Mouse (Mus musculus): ENCODE data around the gene Kctd20. TPM values are rescaled to one million over a fixed set of nuclear protein-coding genes. Genes with fewer than 3 reads are reported as not detected.

The Kctd20 gene
- polyA plus RNA-seq, 1 experiment from 2014 or later = 99.9 TPM

DNA sequence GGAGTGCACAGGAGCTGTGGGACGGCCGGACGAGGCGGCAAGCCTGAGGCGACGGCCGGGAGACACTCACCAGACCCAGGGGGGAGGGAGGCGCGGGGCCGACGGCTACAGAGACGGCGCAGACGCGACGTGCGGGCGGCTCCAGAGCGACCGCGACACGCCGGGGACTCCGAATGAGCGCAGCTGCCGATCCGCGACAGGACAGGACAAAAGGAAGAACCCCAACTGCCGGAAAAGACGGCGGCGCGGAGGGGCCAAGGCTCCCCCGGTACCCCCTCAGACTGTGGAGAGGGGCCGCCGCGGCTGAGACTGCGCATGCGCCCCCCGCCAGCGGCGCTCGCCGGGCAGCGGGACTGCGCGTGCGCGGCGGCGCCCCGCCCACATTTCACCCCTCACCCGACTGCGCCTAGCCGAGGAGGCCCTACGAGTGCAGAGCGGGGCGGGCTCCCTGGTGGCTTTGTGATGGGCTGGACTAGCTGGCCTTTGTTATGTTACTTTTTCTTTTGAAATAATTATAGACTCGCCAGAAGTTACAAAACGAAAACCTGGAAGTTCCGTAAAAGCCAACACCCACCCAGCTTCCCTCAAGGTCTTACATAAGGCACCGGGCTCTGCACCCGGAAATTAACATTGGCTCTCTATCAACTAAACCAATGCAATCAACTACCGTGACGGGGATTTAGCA lies 56.0 kb downstream of the Kctd20 start, which contains the start of gene Stk38:
Gene Stk38 (minus strand): TSS at position 355 of the 685 bp plus-strand sequence.
- under 1% methylated on average over 65 of the region's 65 CpGs for WGBS
- ATAC-seq (ENCODE audit: insufficient number of reproducible peaks, insufficient read depth, low FRiP score, low TSS enrichment, low read depth) = peak; percentile 90

GRCm38 (mm10) chr17:29008326-29008650 lies 56.5 kb downstream of the Kctd20 start:
- Histone ChIP-seq H3K4me1 (peaks cover 31% of the 10 kb centered on the region), H3K9ac (peak overlapping the region; percentile 92), H3K27me3 (no peaks in the 10 kb centered on the region), H3K4me2 (peak overlapping the region; percentile 79), H3K36me3 (0 out of 2 replicates have a peak, but pooled peaks cover 5% of the 10 kb centered on the region), H3K9me3 (no peaks in the 10 kb centered on the region), H3K4me3 (peak overlapping the region; percentile 79), H3K27ac (peak overlapping the region; percentile 92)
- no peak for ATAC-seq (ENCODE audit: insufficient number of reproducible peaks, insufficient read depth, low FRiP score, low TSS enrichment, low read depth)
- 13% methylated on average over 8 of the region's 8 CpGs for WGBS

More for the DNA sequence above, 56.0 kb downstream of the Kctd20 start, which contains the start of gene Stk38:
- Histone ChIP-seq H3K36me3 (peaks cover 5% of the 10 kb centered on the region; the same call in 1 of the 2 replicates), H3K27ac (peak within 1 kb of the TSS; percentile 92), H3K4me3 (peak within 1 kb of the TSS; percentile 79), H3K27me3 (no peaks in the 10 kb centered on the region), H3K9me3 (no peaks in the 10 kb centered on the region), H3K4me2 (peak within 1 kb of the TSS; percentile 79), H3K4me1 (peaks cover 30% of the 10 kb centered on the region), H3K9ac (peak within 1 kb of the TSS; percentile 92)

- no peak overlapping the region for H3K27ac ChIP-seq
- no peaks in the 10 kb centered on the region for H3K9me3 ChIP-seq
- H3K4me3 ChIP-seq = no peak overlapping the region
- H3K4me1 ChIP-seq = peaks cover 32% of the 10 kb centered on the region
- no peaks in the 10 kb centered on the region for H3K27me3 ChIP-seq
- WGBS = 86% methylated on average over 4 of the region's 4 CpGs
- H3K4me2 ChIP-seq = no peak overlapping the region
- ATAC-seq (ENCODE audit: insufficient number of reproducible peaks, insufficient read depth, low FRiP score, low TSS enrichment, low read depth) = no peak
- 0 out of 2 replicates have a peak, but pooled peaks cover 5% of the 10 kb centered on the region for H3K36me3 ChIP-seq
- no peak overlapping the region for H3K9ac ChIP-seq
These were observed 57.4 kb downstream of the Kctd20 start for GRCm38 (mm10) chr17:29009181-29009580.

DNA sequence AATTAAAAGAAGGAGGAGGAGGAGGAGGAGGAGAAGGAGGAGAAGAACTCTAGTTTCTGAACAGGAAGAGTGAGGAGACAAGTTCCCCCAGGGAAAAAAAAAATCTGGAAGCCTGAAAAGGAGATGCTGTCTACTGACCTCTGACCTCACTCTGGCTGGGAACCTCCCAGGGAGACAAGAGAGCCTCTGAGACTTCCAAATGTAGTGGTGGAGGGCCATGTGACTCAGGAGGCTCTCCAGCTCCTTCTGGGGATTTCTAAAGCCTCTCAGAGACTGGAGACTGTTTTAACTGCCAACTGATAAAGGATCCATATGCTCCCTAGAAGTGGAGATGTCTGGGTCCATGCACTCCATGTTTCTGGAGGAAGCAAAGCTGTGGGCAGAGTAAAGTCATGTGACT lies 62.5 kb downstream of the Kctd20 start:
- no peak overlapping the region for H3K27ac ChIP-seq

GRCm38 (mm10) chr17:29015638-29016037 lies 63.9 kb downstream of the Kctd20 start:
- no peak overlapping the region for H3K9ac ChIP-seq
- 17% methylated on average over 2 of the region's 2 CpGs for WGBS
- H3K36me3 ChIP-seq = no peaks in the 10 kb centered on the region
- no peak overlapping the region for H3K4me2 ChIP-seq
- no peak overlapping the region for H3K4me3 ChIP-seq
- H3K27ac ChIP-seq = no peak overlapping the region
- peaks cover 27% of the 10 kb centered on the region; the same call in 1 of the 2 replicates for H3K4me1 ChIP-seq
- no peaks in the 10 kb centered on the region; the same call in 1 of the 2 replicates for H3K9me3 ChIP-seq
- no peak for ATAC-seq (ENCODE audit: insufficient number of reproducible peaks, insufficient read depth, low FRiP score, low TSS enrichment, low read depth)
- no peaks in the 10 kb centered on the region for H3K27me3 ChIP-seq

More for the DNA sequence above, 62.5 kb downstream of the Kctd20 start:
- no peaks in the 10 kb centered on the region for H3K36me3 ChIP-seq
- H3K9me3 ChIP-seq = no peaks in the 10 kb centered on the region; the same call in 1 of the 2 replicates
- no peaks in the 10 kb centered on the region for H3K27me3 ChIP-seq
- H3K4me2 ChIP-seq = no peak overlapping the region
- H3K4me1 ChIP-seq = peaks cover 19% of the 10 kb centered on the region; the same call in 1 of the 2 replicates
- H3K4me3 ChIP-seq = no peak overlapping the region
- H3K9ac ChIP-seq = no peak overlapping the region
- ATAC-seq (ENCODE audit: insufficient number of reproducible peaks, insufficient read depth, low FRiP score, low TSS enrichment, low read depth) = no peak

DNA sequence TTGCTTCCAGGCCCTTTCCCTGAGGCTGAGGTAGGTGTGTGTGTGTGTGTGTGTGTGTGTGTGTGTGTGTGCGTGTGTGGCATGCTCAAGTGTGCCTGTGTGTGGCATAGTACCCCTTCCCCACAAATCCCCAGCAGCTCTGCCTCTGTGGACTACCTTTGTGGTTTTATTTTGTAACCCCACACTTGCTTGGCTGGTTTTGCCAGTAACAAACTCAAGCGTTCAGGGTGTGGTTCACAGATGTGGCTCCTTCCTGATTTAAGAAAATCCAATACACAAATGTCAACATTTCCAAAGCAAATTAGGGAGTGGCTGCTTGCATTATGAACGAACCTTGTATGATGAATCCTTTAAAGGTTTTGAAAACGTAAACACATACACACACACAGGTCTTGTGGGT lies 65.0 kb downstream of the Kctd20 start:
- H3K27me3 ChIP-seq = no peaks in the 10 kb centered on the region
- 62% methylated on average over 4 of the region's 4 CpGs for WGBS
- no peak overlapping the region for H3K4me3 ChIP-seq
- peaks cover 27% of the 10 kb centered on the region; the same call in 1 of the 2 replicates for H3K4me1 ChIP-seq
- no peaks in the 10 kb centered on the region; the same call in 1 of the 2 replicates for H3K9me3 ChIP-seq
- peak; percentile 22; the same call in 1 of the 2 replicates for ATAC-seq (ENCODE audit: insufficient number of reproducible peaks, insufficient read depth, low FRiP score, low TSS enrichment, low read depth)
- H3K9ac ChIP-seq = no peak overlapping the region
- no peak overlapping the region for H3K4me2 ChIP-seq
- no peaks in the 10 kb centered on the region for H3K36me3 ChIP-seq
- 0 out of 2 replicates have a peak overlapping the region, but pooled peaks have one; percentile 8 for H3K27ac ChIP-seq

- Histone ChIP-seq H3K27me3 (no peaks in the 10 kb centered on the region), H3K4me2 (no peak overlapping the region), H3K4me1 (peaks cover 21% of the 10 kb centered on the region; the same call in 1 of the 2 replicates), H3K9me3 (no peaks in the 10 kb centered on the region; the same call in 1 of the 2 replicates), H3K4me3 (no peak overlapping the region), H3K9ac (no peak overlapping the region), H3K27ac (no peak overlapping the region), H3K36me3 (no peaks in the 10 kb centered on the region)
- ATAC-seq (ENCODE audit: insufficient number of reproducible peaks, insufficient read depth, low FRiP score, low TSS enrichment, low read depth) = no peak
- WGBS = 31% methylated on average over 11 of the region's 11 CpGs
These were observed 66.7 kb downstream of the Kctd20 start for GRCm38 (mm10) chr17:29018292-29018984.

Other genes starting within 250 kb of the Kctd20 start
- 4.1 and 5.3 TPM in 2 replicates for gene AC170998.1, start 225.9 kb upstream of the Kctd20 start, polyA plus RNA-seq (2015; fragmentation: Nextera tagmentation; extraction: Ambion mirVana)
- 47.3 and 51.5 TPM in 2 replicates for gene Mapk13, start 182.7 kb upstream of the Kctd20 start, polyA plus RNA-seq (2015; fragmentation: Nextera tagmentation; extraction: Ambion mirVana)
- 12.0 and 14.0 TPM in 2 replicates for gene Brpf3, start 150.9 kb upstream of the Kctd20 start, polyA plus RNA-seq (2015; fragmentation: Nextera tagmentation; extraction: Ambion mirVana)
- gene Pnpla1, start 93.5 kb upstream of the Kctd20 start, polyA plus RNA-seq (2015; fragmentation: Nextera tagmentation; extraction: Ambion mirVana) = 0.26 and 0.98 TPM in 2 replicates
- 0.29 and 0.41 TPM in 2 replicates for gene 4930539E08Rik, start 36.6 kb upstream of the Kctd20 start, polyA plus RNA-seq (2015; fragmentation: Nextera tagmentation; extraction: Ambion mirVana)
- not detected in 2 replicates for gene Pxt1, start 8.1 kb upstream of the Kctd20 start, polyA plus RNA-seq (2015; fragmentation: Nextera tagmentation; extraction: Ambion mirVana)
- 114 and 129 TPM in 2 replicates for gene Stk38, start 56.0 kb downstream of the Kctd20 start, polyA plus RNA-seq (2015; fragmentation: Nextera tagmentation; extraction: Ambion mirVana)
- 702 and 727 TPM in 2 replicates for gene Srsf3, start 80.7 kb downstream of the Kctd20 start, polyA plus RNA-seq (2015; fragmentation: Nextera tagmentation; extraction: Ambion mirVana)
- gene Cdkn1a, start 139.0 kb downstream of the Kctd20 start, polyA plus RNA-seq (2015; fragmentation: Nextera tagmentation; extraction: Ambion mirVana) = 66.8 and 78.2 TPM in 2 replicates
- 0.55 and 0.56 TPM in 2 replicates for gene Rab44, start 162.2 kb downstream of the Kctd20 start, polyA plus RNA-seq (2015; fragmentation: Nextera tagmentation; extraction: Ambion mirVana)

Data from embryonic facial prominence, embryonic 13.5 days (tissue).